Mouse (Mus musculus): ENCODE measurements around the gene Stox2. TPM values are rescaled to one million over a fixed set of nuclear protein-coding genes. Genes with fewer than 3 reads are reported as not detected.

The Stox2 gene
- polyA plus RNA-seq, 1 experiment from 2014 or later: 14.4 TPM

- Histone ChIP-seq H3K9me3 (peaks cover 3% of the 10 kb centered on the region; the same call in 1 of the 2 replicates), H3K4me3 (no peak overlapping the region), H3K27ac (no peak overlapping the region; the same call in 1 of the 2 replicates), H3K4me1 (peaks cover 25% of the 10 kb centered on the region), H3K36me3 (no peaks in the 10 kb centered on the region), H3K27me3 (no peaks in the 10 kb centered on the region), H3K9ac (no peak overlapping the region), H3K4me2 (no peak overlapping the region)
- WGBS: 24% methylated on average over 3 of the region's 3 CpGs
- ATAC-seq (ENCODE audit: insufficient number of reproducible peaks, low FRiP score, low TSS enrichment, low read depth): no peak
Measured at GRCm38 (mm10) chr8:47371539-47371938, 74.6 kb downstream of the Stox2 start.

GRCm38 (mm10) chr8:47371081-47371480, 75.1 kb downstream of the Stox2 start:
- Histone ChIP-seq H3K4me1 (peaks cover 25% of the 10 kb centered on the region), H3K27me3 (no peaks in the 10 kb centered on the region), H3K4me2 (no peak overlapping the region), H3K9me3 (peaks cover 3% of the 10 kb centered on the region; the same call in 1 of the 2 replicates), H3K9ac (no peak overlapping the region), H3K36me3 (no peaks in the 10 kb centered on the region), H3K27ac (no peak overlapping the region; the same call in 1 of the 2 replicates), H3K4me3 (no peak overlapping the region)
- no peak; the same call in 1 of the 2 replicates for ATAC-seq (ENCODE audit: insufficient number of reproducible peaks, low FRiP score, low TSS enrichment, low read depth)
- 77% methylated on average over 3 of the region's 3 CpGs for WGBS

DNA sequence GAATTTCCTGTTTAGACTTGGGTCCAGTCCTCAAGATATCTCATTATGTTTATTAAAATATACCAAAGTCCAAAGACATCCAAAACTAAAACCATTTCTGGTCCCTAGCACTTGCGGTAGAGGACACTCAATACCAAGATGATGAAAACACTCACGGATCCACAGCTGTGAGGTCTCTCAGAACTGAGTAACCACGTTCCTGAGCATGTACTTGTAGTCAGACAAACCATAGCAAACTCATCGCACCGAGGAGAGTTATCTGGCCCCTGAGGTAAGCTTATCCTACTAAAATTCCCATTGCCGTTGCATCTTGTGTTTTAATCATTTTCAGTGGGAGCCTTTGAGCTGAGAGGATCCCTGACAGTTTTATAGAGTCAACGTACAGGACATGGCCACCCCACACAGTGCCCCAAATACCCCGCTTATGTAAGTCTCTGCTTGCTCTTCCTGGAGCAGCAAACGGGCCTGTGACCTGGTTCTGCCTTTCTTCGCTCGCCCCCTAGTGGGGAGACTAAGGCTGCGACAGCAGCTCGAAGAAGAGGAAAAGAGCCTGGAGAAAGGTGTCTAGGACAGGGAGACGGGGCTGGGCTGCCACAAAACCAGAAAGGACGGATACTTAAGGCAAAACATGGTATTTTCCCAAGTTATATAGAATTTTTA, 75.6 kb downstream of the Stox2 start:
- Histone ChIP-seq H3K9ac (no peak overlapping the region), H3K36me3 (no peaks in the 10 kb centered on the region), H3K9me3 (peaks cover 3% of the 10 kb centered on the region; the same call in 1 of the 2 replicates), H3K4me1 (peaks cover 25% of the 10 kb centered on the region), H3K27ac (no peak overlapping the region), H3K4me2 (no peak overlapping the region), H3K27me3 (no peaks in the 10 kb centered on the region), H3K4me3 (no peak overlapping the region)
- no peak for ATAC-seq (ENCODE audit: insufficient number of reproducible peaks, low FRiP score, low TSS enrichment, low read depth)
- WGBS: 25% methylated on average over 15 of the region's 15 CpGs

DNA sequence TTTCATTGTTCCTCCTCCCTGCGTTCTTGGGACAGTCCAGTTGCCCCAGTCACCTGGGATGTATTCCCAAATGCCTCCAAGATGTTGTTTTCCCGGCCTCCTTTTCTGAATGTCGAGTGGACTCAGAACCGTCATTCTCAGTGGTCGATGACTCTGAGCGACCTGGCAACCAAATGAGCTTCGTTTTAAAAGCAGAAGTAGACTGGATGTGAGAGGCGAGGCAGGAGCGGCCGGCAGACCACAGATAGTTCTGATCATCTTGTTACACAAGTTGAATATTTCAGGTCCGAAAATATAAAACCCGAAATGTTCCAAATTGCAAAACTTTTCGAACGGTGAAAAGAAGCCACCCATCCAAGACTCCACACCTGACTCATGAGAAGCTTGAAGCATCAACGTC, 76.2 kb downstream of the Stox2 start:
- WGBS: 79% methylated on average over 15 of the region's 15 CpGs
- no peak overlapping the region for H3K27ac ChIP-seq
- no peak overlapping the region; the same call in 1 of the 2 replicates for H3K4me2 ChIP-seq
- no peak for ATAC-seq (ENCODE audit: insufficient number of reproducible peaks, low FRiP score, low TSS enrichment, low read depth)
- peaks cover 25% of the 10 kb centered on the region for H3K4me1 ChIP-seq
- no peaks in the 10 kb centered on the region for H3K36me3 ChIP-seq
- peaks cover 3% of the 10 kb centered on the region; the same call in 1 of the 2 replicates for H3K9me3 ChIP-seq
- no peaks in the 10 kb centered on the region for H3K27me3 ChIP-seq
- no peak overlapping the region for H3K9ac ChIP-seq
- H3K4me3 ChIP-seq: no peak overlapping the region

DNA sequence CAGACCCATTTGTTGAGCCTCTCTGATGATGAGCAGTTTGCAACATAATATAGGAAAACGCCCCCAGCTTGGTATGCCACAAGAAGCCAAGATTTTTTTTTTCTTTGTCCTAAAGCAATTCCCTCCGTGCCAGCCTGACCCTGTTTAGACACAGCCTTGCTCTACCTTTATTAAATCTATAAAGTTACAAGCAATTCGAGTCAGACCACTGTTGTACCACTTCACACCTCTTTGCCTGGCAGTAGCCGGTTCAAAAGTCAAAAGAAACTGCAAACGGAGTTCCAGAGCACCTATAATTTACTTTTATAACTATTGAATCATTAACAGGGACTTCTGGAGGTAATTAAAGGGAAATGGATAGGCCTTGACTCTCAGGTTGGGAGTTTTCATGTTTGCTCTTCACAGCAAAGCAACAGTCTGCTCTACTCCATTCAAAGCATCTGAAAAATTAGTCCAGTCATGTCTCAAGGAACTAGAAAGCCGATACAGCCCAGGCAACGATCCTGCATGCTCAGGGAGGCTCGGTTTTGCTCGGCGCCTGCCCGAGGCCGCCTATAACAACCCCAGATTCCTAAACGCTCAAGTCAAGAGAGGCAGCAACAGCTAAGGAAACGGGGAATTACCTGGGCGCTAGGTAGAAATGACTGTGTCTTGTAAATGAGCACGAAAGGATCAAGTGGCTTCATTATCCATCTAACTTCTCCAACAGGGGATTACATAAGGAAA, 77.0 kb downstream of the Stox2 start:
- H3K4me3 ChIP-seq: no peak overlapping the region
- ATAC-seq (ENCODE audit: insufficient number of reproducible peaks, low FRiP score, low TSS enrichment, low read depth): no peak
- H3K36me3 ChIP-seq: no peaks in the 10 kb centered on the region
- H3K4me2 ChIP-seq: no peak overlapping the region; the same call in 1 of the 2 replicates
- no peaks in the 10 kb centered on the region for H3K9me3 ChIP-seq
- H3K4me1 ChIP-seq: peaks cover 25% of the 10 kb centered on the region
- no peak overlapping the region for H3K27ac ChIP-seq
- WGBS: 31% methylated on average over 16 of the region's 16 CpGs
- no peaks in the 10 kb centered on the region for H3K27me3 ChIP-seq
- no peak overlapping the region for H3K9ac ChIP-seq

DNA sequence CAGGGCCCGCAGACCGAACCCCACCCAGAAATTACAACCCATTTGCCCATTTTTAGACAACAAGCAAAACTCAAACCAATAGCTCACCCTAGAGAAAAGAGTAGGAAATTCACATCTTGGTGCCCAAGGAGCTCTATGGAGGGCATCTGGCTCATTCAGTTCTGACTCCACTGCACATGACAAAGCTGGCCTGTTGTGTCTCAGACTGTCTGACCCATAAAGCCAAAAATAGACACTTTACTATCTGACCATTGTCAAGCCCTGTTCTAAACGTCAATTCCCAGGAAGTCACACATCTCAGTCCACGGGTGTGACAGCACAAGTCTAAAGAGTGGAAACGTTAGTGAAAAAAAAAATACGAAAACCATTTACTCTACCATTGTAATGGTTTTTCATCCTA, 79.1 kb downstream of the Stox2 start:
- 72% methylated on average over 6 of the region's 6 CpGs for WGBS
- no peak for ATAC-seq (ENCODE audit: insufficient number of reproducible peaks, low FRiP score, low TSS enrichment, low read depth)
- H3K9ac ChIP-seq: no peak overlapping the region
- H3K27ac ChIP-seq: no peak overlapping the region
- no peaks in the 10 kb centered on the region for H3K27me3 ChIP-seq
- H3K36me3 ChIP-seq: no peaks in the 10 kb centered on the region
- H3K9me3 ChIP-seq: no peaks in the 10 kb centered on the region
- H3K4me1 ChIP-seq: peaks cover 25% of the 10 kb centered on the region
- no peak overlapping the region for H3K4me2 ChIP-seq
- H3K4me3 ChIP-seq: no peak overlapping the region

DNA sequence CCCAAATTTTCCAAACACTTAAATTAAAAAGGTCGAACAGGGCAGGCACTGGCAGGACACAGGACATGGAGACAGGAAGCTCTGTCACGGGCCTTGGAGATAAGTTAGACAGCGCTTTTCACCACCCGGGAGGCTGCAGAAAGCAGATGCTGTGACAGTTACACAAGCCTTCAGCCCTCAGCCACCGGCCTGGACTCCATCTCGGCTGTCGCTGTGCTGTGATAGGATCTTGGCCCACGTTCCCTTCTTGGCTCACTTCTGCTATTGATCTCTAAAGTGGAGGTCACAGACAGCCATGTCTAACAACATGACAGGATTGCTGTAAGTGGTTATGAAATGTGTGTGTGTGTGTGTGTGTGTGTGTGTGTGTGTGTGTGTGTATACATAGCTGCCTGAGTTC, 82.9 kb downstream of the Stox2 start:
- Histone ChIP-seq H3K27me3 (no peaks in the 10 kb centered on the region), H3K4me3 (no peak overlapping the region), H3K4me2 (no peak overlapping the region), H3K27ac (no peak overlapping the region), H3K36me3 (no peaks in the 10 kb centered on the region), H3K4me1 (no peaks in the 10 kb centered on the region), H3K9me3 (no peaks in the 10 kb centered on the region), H3K9ac (no peak overlapping the region)
- ATAC-seq (ENCODE audit: insufficient number of reproducible peaks, low FRiP score, low TSS enrichment, low read depth): no peak
- WGBS: 38% methylated on average over 8 of the region's 8 CpGs

GRCm38 (mm10) chr8:47355340-47355906, 90.7 kb downstream of the Stox2 start:
- ATAC-seq (ENCODE audit: insufficient number of reproducible peaks, low FRiP score, low TSS enrichment, low read depth): no peak
- H3K4me1 ChIP-seq: peaks cover 38% of the 10 kb centered on the region
- H3K9ac ChIP-seq: no peak overlapping the region
- no peak overlapping the region for H3K27ac ChIP-seq
- 79% methylated on average over 8 of the region's 8 CpGs for whole genome bisulfite sequencing
- no peak overlapping the region for H3K4me2 ChIP-seq
- no peaks in the 10 kb centered on the region for H3K27me3 ChIP-seq
- H3K9me3 ChIP-seq: no peaks in the 10 kb centered on the region
- no peak overlapping the region for H3K4me3 ChIP-seq
- no peaks in the 10 kb centered on the region for H3K36me3 ChIP-seq

DNA sequence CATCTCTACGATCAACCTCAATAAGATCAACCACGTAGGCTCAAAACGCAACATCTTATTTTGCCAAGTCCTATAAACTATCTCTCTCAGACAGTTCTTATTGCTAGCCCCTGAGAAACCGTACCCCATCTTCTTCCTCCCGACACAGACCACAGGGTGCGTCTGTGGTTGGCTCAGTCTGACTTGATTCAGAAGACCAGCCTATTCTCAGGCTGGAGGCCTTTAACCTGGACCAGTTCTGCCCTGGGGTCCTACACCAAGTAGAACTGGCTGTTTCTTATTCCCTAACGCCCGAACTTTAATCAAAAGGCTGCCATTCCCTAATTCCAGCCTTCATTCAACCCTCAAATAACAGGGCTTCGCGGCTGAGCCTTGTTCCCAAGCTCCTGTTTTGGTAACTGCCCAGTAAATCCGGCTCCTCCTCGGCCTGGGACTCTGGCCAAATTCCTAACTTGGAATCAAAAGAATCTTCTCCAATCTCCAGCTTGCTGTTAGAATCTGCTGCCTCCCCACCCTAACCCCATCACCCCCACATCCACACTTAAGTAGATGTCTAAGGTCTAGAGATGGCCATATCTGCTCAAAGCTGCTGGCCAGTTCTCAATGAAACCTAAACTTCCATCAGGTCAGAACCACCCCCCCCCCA, 91.5 kb downstream of the Stox2 start:
- no peak for ATAC-seq (ENCODE audit: insufficient number of reproducible peaks, low FRiP score, low TSS enrichment, low read depth)
- Histone ChIP-seq H3K36me3 (no peaks in the 10 kb centered on the region), H3K4me2 (no peak overlapping the region), H3K4me1 (peaks cover 45% of the 10 kb centered on the region), H3K27ac (no peak overlapping the region), H3K27me3 (peaks cover 1% of the 10 kb centered on the region; the same call in 1 of the 2 replicates), H3K4me3 (no peak overlapping the region), H3K9me3 (no peaks in the 10 kb centered on the region), H3K9ac (no peak overlapping the region)
- 49% methylated on average over 12 of the region's 12 CpGs for WGBS

GRCm38 (mm10) chr8:47351914-47352701, 94.1 kb downstream of the Stox2 start:
- WGBS: 9% methylated on average over 21 of the region's 21 CpGs
- peak overlapping the region; percentile 33 for H3K4me2 ChIP-seq
- H3K4me3 ChIP-seq: peak overlapping the region; percentile 15; the same call in 1 of the 2 replicates
- peaks cover 12% of the 10 kb centered on the region; the same call in 1 of the 2 replicates for H3K27me3 ChIP-seq
- H3K9ac ChIP-seq: no peak overlapping the region
- peak overlapping the region; percentile 83 for H3K27ac ChIP-seq
- H3K9me3 ChIP-seq: no peaks in the 10 kb centered on the region
- ATAC-seq (ENCODE audit: insufficient number of reproducible peaks, low FRiP score, low TSS enrichment, low read depth): peak; percentile 75
- H3K36me3 ChIP-seq: no peaks in the 10 kb centered on the region
- peaks cover 58% of the 10 kb centered on the region for H3K4me1 ChIP-seq

- 32% methylated on average over 8 of the region's 8 CpGs for WGBS
- H3K4me1 ChIP-seq: peaks cover 49% of the 10 kb centered on the region
- H3K4me2 ChIP-seq: no peak overlapping the region
- no peak overlapping the region for H3K4me3 ChIP-seq
- H3K9ac ChIP-seq: no peak overlapping the region
- H3K27me3 ChIP-seq: peaks cover 12% of the 10 kb centered on the region; the same call in 1 of the 2 replicates
- H3K27ac ChIP-seq: no peak overlapping the region
- H3K9me3 ChIP-seq: no peaks in the 10 kb centered on the region
- ATAC-seq (ENCODE audit: insufficient number of reproducible peaks, low FRiP score, low TSS enrichment, low read depth): no peak
- H3K36me3 ChIP-seq: no peaks in the 10 kb centered on the region
Measured at GRCm38 (mm10) chr8:47349082-47349481, 97.1 kb downstream of the Stox2 start.

All from limb, embryonic 15.5 days (tissue).